Mouse (Mus musculus): ENCODE measurements around the gene Gm20696.

Gene Gm20696

GRCm38 (mm10) chr6:99359765-99360499 is 306.7 kb downstream of the Gm20696 start:
- DNase-seq (ENCODE audit: low read depth, low spot score) = no peak

- DNase-seq (ENCODE audit: low read depth, low spot score) = no peak
Observed at GRCm38 (mm10) chr6:99359036-99359698, 307.4 kb downstream of the Gm20696 start.

GRCm38 (mm10) chr6:99357931-99358330 is 308.7 kb downstream of the Gm20696 start:
- DNase-seq (ENCODE audit: low read depth, low spot score) = no peak

- DNase-seq (ENCODE audit: low read depth, low spot score) = no peak
Observed at GRCm38 (mm10) chr6:99354338-99354737, 312.3 kb downstream of the Gm20696 start.

GRCm38 (mm10) chr6:99353441-99353840 is 313.2 kb downstream of the Gm20696 start:
- no peak for DNase-seq (ENCODE audit: low read depth, low spot score)

GRCm38 (mm10) chr6:99350566-99350965 is 316.0 kb downstream of the Gm20696 start:
- DNase-seq (ENCODE audit: low read depth, low spot score) = no peak

- DNase-seq (ENCODE audit: low read depth, low spot score) = no peak
Observed at GRCm38 (mm10) chr6:99350156-99350555, 316.4 kb downstream of the Gm20696 start.

GRCm38 (mm10) chr6:99347836-99348235 is 318.8 kb downstream of the Gm20696 start:
- no peak for DNase-seq (ENCODE audit: low read depth, low spot score)

GRCm38 (mm10) chr6:99344966-99345365 is 321.6 kb downstream of the Gm20696 start:
- DNase-seq (ENCODE audit: low read depth, low spot score) = no peak

GRCm38 (mm10) chr6:99344357-99344756 is 322.2 kb downstream of the Gm20696 start:
- no peak for DNase-seq (ENCODE audit: low read depth, low spot score)

- DNase-seq (ENCODE audit: low read depth, low spot score) = no peak
Observed at GRCm38 (mm10) chr6:99343815-99344214, 322.8 kb downstream of the Gm20696 start.

GRCm38 (mm10) chr6:99342416-99342815 is 324.2 kb downstream of the Gm20696 start:
- DNase-seq (ENCODE audit: low read depth, low spot score) = no peak

GRCm38 (mm10) chr6:99340902-99341301 is 325.7 kb downstream of the Gm20696 start:
- no peak for DNase-seq (ENCODE audit: low read depth, low spot score)

- DNase-seq (ENCODE audit: low read depth, low spot score) = no peak
Observed at GRCm38 (mm10) chr6:99339986-99340721, 326.4 kb downstream of the Gm20696 start.

GRCm38 (mm10) chr6:99339343-99339620 is 327.3 kb downstream of the Gm20696 start:
- no peak for DNase-seq (ENCODE audit: low read depth, low spot score)

- no peak for DNase-seq (ENCODE audit: low read depth, low spot score)
Observed at GRCm38 (mm10) chr6:99338593-99339342, 327.8 kb downstream of the Gm20696 start.

- DNase-seq (ENCODE audit: low read depth, low spot score) = no peak
Observed at GRCm38 (mm10) chr6:99338174-99338573, 328.4 kb downstream of the Gm20696 start.

- DNase-seq (ENCODE audit: low read depth, low spot score) = no peak
Observed at GRCm38 (mm10) chr6:99337575-99337974, 329.0 kb downstream of the Gm20696 start.

- DNase-seq (ENCODE audit: low read depth, low spot score) = no peak
Observed at GRCm38 (mm10) chr6:99336191-99336590, 330.4 kb downstream of the Gm20696 start.

- DNase-seq (ENCODE audit: low read depth, low spot score) = no peak
Observed at GRCm38 (mm10) chr6:99335174-99335830, 331.3 kb downstream of the Gm20696 start.

GRCm38 (mm10) chr6:99334255-99334654 is 332.3 kb downstream of the Gm20696 start:
- DNase-seq (ENCODE audit: low read depth, low spot score) = no peak

All from embryo, embryonic 11.5 days (tissue).